Mouse (Mus musculus) inflammation-experienced regulatory T-cells, adult 6 months (primary cell): ENCODE measurements around the gene Rnf220. TPM values are rescaled to one million over a fixed set of nuclear protein-coding genes. Genes with fewer than 3 reads are reported as not detected.
A peak's percentile ranks its signal among the peaks of the same experiment; 100 is the strongest.

Experiments used
- ATAC-seq: one replicate; pipeline ENCODE4 v1.8.0; 2017
- polyA plus RNA-seq, 3 experiments: library from polyadenylated mRNA; unstranded; fragments of 100-300 nt; shearing (Covaris generic); gene quantifications; one replicate each; pipeline ENCODE4 v1.2.1; 2017

Rnf220 gene
- polyA plus RNA-seq, 3 experiments from 2014 or later, result 11.0 to 25.6 (median 21.9) TPM

DNA sequence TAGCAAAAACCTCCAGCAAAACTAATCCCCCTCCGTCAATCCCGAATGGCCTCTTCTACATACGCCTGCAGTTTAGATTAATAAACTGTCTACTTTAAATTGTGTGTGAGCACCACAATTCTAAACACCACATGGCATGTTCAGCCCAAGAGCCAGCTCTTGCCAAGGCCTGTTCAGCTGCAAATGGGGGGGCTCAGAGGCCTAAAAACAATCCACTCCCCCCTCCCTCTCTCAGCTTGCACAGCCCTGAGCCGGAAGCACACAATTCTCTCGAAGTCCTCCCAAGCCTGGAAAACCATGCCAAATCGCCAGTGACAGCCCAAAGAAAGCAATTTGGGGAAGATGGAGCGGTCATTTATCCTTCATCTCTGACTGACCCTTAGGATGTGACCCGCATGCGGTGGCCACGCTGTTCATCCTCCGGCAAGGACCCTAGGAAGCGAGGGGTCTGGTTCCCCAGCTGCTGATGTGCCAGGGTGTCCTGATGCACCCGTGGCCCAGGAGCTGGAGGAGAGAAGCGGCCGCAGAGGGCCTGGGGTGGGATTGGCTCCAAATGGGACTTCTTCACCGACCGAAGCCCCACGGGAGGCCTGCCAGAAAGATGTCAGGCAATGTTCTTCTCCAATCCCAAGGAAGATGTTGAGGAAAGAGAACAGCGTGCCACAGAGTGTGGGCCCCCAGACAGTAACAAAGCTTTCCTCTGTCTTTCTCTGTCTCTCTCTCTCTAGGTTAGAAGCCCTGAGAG, 199.8 kb downstream of the Rnf220 start:
- ATAC-seq, result no peak

- ATAC-seq, result no peak
These were observed 205.2 kb downstream of the Rnf220 start for GRCm38 (mm10) chr4:117291696-117292095.

DNA sequence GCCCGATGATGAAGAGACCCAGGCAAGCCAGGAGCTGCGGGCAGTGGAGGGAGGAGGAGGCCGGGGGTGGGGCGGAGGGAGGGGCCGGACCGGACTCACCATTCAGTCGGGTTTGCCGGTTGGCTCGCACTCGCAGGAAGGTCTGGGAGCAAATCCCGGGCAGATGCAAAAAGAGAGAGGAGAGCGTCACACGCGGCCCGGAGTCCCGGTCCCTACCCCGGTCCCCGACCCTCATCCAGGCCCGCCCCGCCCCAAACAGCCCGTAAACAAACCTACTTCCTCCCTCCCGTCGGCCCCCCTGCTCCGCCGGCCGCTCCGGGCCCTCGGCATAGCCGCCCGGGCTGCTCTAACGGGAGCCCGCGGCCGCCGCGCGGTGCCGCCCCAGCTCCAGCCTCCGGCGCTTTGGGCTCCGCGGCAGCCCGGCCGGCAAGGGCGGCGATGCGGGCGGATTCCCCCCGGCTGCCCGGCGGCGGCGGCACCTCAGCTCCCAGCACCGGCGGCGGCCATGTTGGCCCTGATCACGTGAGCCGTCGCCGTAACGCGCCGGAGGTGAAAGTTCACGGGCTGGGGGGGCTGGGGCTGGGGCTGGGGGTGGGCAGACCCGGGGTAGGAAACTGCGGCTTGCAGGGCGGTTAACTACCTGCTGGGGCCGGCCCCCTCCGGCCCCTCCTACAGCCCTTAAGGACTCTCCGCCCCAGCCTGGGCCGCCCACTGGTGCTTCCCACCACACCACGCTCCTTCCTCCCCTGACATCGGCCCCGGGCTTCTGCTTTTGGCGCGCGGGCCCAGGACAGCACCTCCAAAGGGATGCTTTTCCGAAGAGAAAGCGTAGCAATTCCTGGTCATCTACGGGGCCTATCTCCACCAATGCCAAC, 207.7 kb downstream of the Rnf220 start:
- peak; percentile 75 for ATAC-seq

- no peak for ATAC-seq
These were observed 208.4 kb downstream of the Rnf220 start for GRCm38 (mm10) chr4:117288277-117288926.

GRCm38 (mm10) chr4:117284363-117284762, 212.5 kb downstream of the Rnf220 start:
- no peak for ATAC-seq

DNA sequence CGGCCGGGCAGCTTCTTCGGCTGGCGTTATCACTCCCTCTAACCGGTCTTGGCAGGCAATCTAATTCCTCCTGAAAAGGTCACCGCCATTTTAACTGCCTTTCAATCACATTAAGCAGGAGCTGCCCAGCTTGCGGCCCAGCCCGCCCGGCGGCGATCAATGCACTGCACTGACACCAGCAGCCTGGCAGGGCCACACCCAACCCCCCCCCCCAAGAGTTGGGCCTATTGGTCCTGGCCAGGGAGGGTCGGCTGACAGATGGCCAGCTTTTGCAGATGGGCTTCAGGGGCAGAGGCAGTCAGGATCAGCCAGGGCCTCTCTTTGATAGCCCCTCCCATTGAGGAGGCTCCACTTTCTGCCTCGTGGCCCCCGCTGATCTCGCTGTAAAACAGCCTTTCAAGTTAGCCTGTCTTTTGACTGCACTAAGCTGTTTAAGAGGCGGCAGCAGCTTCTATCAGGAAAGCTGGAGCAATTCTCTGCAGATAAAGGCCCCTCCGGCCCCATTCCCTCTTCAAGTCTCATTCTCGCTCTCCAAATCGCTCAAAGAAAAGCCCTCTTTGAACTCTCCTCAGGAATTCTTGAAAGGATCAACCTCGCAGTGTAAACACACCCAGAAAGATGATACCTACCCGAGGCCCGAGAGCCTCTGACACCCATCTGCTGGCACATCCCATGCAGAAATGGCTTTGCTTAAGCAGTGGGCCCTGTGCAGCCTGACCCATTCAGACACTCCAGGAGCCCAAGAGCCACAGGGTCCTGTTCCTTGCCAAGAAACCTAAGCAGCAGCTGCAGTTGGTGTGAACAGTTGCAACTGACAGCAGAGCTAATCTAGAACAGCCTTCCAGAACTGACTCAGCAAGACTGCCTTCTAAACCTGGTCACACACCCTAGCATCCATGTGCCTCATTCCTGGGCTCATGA, 213.3 kb downstream of the Rnf220 start:
- no peak for ATAC-seq

DNA sequence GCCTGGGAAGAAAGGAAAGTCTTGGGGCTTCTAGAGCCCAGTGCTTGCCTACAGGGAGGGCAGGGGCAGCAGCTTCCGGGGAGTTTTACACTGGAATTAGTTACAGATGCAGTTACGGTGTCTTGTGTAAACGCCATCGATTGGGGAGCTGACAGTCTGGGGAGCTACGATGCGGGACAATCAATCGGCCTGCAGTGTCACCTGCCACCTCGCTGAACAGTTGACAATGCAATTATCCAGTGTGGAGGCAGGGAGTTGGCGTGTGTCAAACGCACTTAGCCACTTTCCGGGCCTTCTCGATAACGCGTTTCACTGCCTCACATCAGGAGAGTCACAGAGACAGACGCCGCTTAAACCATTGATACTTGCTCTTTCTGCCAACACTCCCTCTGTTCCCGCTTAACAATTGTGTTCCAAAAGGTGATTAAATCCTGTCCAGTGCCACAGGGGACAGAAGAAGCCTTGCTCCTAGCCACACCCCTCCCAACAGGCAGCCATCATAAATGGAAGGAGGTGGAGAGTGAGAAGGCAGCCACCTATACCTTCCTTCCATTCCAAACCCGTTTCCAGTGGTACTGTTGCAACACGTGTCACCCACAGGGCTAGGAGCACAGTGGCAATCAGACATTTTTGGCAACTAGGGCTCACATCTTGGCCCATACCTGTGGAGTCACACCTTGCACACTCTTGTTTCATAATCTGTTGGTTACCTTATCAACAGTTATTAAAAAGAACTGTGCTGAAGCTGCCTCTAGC, 215.6 kb downstream of the Rnf220 start:
- no peak for ATAC-seq

DNA sequence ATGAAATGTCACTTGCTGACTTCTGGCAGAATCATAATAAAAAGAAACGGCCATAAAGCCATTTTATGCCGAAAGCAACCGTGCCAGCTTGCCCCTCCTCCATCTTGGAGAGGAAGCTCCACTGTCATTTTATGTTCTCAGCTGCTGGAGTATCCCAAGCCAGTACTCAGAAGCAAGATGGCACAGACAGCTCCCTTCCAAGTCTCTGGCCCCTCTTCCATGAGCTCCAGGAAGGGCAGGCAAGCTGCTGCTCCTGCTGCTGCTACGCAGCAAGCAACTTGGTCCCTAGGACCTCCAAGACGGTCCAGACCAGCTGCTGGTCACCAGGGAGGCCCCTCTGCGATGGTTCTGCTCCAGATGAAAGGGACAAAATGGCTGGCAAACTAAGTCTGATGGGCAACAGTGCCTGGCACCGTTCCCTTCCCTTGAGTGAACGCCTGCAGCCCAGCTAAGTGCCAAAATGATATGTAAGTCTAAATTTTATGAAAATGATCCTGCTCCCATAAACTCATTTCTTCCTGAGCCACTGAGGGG, 216.4 kb downstream of the Rnf220 start:
- no peak for ATAC-seq

GRCm38 (mm10) chr4:117279253-117279642, 217.6 kb downstream of the Rnf220 start:
- no peak for ATAC-seq

DNA sequence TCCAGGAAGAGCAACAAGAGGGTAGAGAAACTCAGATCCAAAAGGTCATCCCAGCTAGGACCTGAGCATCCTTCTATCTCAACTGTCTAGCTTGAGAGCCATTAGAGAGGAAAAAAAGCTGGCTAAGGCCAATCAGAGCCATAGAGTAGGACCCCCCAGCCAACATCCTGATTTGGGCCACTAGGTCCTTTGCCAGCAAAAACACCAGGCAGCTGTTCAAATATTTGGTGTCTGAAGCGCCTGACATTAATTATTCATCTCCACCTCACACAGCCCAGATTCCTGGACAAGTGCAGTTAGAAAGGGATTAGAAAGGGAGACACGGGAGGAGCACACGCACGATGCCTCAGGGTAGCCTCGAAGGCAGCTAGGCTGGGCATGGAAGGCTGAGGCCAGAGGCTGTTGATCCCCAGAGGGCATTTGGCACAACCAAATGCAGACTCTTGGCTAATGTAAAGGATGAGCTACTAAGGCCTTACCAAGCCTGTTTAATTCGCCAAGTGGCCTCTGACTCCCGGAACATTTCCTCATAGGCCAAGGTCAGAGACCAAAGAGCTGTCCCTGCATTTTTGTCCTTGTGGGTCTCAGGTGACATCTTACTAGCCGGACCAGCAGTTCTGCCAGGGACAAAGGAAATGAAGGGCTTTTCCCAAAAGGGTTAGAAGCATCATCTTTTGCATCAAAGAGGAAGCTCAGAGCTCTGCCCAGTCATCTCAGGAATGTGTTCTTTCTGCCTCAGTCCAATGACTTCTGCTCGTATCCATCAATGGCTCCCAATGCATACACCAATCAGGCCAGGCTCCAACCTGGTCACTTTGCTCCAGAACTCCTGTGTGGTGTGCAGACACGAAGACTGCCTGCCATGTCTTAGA, 218.2 kb downstream of the Rnf220 start:
- ATAC-seq, result no peak

- ATAC-seq, result no peak
These were observed 219.2 kb downstream of the Rnf220 start for GRCm38 (mm10) chr4:117277687-117278086.

DNA sequence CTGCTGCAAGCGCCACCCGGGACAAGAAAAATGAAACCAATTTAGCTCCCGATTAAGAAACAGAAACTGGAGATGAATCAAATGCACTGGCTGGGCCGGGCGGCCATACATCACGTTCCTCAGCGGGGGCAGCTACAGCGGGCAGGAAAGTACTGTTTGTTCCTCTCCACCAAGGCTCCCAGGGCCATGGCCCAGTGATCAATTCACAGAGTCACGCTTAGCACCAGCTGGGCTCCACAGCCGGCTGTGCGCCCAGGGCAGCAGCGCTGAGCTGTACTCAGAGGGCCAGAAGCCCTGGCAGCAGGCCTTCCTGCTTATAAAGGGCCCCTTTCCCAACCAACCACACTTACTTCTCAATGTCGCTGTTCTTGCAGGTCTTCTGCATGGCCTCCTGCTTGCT, 219.8 kb downstream of the Rnf220 start:
- no peak for ATAC-seq

DNA sequence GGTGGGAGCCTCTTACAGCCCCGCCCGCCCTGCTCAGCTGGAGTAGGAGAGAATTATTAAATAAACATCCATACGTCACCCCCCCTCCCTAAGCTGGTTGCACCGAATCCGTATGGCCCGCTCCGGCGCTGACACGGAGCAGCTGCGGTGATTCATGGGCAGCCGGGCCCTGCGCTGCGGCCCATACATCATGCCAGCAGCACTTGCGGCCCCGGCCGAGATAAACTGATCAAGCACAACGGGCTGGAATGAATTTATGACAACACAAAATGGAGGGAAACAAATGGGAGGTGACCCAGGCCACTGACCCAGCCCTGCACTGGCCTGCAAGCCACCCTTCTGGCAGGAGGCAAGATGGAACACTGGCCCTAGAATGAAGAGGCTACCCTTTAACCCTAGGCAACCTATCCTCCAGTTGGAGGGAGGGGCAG, 220.6 kb downstream of the Rnf220 start:
- no peak for ATAC-seq

DNA sequence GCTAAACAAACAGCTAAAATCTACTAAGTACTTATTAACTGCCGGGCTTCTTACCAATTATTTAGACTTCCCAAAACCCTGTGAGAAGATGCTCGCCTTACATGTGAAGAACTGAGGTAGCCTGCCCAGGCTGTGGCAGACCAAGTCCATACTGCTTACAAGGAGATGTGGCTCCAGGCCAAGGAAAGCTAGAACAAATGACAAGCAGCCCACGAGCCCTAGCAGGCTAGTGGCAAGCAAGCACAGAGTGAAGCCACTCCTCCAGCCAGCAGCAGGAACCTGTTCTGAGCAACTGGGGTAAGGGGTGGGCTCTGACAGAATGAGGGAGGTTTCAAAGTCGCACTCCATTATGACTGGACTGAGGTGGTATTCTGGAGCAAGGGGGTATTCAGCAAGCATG, 222.1 kb downstream of the Rnf220 start:
- ATAC-seq, result no peak

GRCm38 (mm10) chr4:117272459-117272858, 224.4 kb downstream of the Rnf220 start:
- ATAC-seq, result no peak

DNA sequence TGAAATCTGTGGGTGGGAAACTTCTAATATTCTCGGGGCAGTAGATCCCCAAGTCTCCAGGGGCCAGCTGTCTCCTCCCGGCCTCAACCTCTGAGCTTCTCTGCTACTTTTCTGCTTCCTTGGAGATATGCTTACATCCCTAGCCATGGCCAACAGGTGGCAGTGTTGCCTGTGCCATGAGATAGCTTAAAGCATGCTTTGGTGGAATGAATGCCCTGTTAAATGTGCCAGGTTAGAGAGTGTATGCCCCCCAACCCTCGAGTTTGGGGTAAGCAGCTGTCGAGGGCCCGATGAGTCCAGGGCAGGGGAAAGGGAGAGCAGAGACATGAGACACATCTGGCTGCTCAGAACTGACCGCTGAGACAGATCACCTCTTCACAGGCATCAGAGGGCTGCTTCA, 226.6 kb downstream of the Rnf220 start:
- ATAC-seq, result peak; percentile 81

DNA sequence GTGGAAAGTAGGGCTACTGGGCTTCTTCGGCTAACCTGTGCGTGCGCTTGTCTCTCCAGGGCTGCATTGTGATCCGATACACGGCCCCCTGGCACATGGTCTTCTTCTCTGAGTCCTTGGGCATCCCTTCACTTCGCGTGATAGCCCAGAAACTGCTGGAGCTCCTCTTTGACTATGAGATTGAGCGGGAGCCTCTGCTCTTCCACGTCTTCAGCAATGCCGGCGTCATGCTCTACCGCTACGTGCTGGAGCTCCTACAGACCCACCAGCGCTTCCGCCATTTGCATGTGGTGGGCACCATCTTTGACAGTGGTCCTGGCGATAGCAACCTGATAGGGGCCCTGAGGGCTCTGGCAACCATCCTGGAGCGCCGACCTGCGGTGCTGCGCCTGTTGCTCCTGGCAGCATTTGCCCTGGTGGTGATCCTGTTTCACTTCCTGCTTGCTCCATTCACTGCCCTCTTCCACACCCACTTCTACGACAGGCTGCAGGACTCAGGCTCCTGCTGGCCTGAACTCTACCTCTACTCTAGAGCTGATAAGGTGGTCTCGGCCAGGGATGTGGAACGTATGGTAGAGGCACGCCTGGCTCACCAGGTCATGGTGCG, 228.9 kb downstream of the Rnf220 start:
- no peak for ATAC-seq

DNA sequence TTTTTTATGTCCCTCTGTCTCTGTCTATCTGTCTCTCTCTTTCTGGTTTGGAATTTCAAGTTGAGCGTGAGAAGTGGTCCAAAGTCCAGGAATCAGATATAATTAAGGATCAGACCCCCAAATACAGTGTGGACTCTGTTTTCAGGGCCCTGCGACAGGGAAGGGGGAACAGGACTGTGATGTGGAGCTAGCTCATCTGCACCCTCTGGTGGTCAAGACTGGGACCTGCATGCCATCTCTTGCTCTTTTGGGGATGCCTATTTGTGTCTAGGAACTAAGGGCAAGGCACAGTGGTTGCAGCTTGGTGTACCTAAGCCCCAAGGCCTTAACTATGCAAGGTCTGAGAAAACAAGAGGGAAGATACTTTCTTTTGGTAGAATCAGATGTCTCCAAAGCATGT, 229.6 kb downstream of the Rnf220 start:
- ATAC-seq, result peak; percentile 71

GRCm38 (mm10) chr4:117262987-117263386, 233.9 kb downstream of the Rnf220 start:
- ATAC-seq, result no peak
